ENCODE assay signal across 16 mouse cellular contexts in the genomic region with DNA sequence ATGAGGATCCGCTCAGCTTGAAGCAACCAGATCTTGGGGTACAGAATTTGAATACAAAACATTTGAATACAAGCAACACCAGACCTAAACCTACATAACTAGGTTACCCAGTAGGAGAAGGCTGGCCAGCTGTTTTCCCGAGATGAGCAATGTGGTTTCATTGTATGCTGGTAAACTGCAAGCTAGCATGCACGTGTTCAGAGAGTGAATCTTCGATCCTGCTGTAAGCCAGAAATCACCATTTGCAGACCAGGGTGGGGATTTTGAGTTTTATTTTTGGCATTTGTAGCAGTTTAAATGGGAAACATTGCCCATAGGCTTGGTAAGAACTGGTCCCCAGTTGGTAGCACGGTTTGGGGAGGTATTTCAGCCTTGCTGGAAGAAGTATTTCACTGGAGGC.
"Had no signal": no experiment of that assay in that cellular context is flagged by ENCODE, and none has a peak within 500 bp of the region (broad histone marks: within the 10 kb centered on the region; RNA-seq: fewer than 3 reads in every experiment).

No protein-coding gene starts in this region.

- DNase-seq: liver, embryonic 13.5 days; liver, postnatal 0 days; lung, adult 2 months; lung, postnatal 14 days; lung, postnatal 36 days; right cerebral cortex, postnatal 14 days; thymus, postnatal 36 days had no signal

- H3K27ac ChIP-seq: liver, embryonic 13.5 days; liver, embryonic 15.5 days; lung, embryonic 15.5 days; macrophage; midbrain, embryonic 13.5 days; midbrain, embryonic 15.5 days; neural tube, embryonic 12.5 days; stomach, embryonic 15.5 days; stomach, postnatal 0 days had no signal

- H3K4me3 ChIP-seq: liver, embryonic 13.5 days; liver, embryonic 15.5 days; lung, embryonic 15.5 days; megakaryocyte, embryonic 14.5 days; midbrain, embryonic 13.5 days; midbrain, embryonic 15.5 days; neural tube, embryonic 12.5 days; stomach, embryonic 15.5 days had no signal

- H3K9me3 ChIP-seq: liver, embryonic 15.5 days; midbrain, embryonic 13.5 days; midbrain, embryonic 15.5 days; neural tube, embryonic 12.5 days; stomach, embryonic 15.5 days had no signal

- H3K27me3 ChIP-seq: liver, embryonic 13.5 days; liver, embryonic 15.5 days; lung, embryonic 15.5 days; midbrain, embryonic 13.5 days; midbrain, embryonic 15.5 days; neural tube, embryonic 12.5 days; stomach, embryonic 15.5 days had no signal

- H3K4me1 ChIP-seq: liver, embryonic 13.5 days; liver, embryonic 15.5 days; megakaryocyte, embryonic 14.5 days; midbrain, embryonic 13.5 days; midbrain, embryonic 15.5 days; stomach, embryonic 15.5 days had no signal

- H3K36me3 ChIP-seq: liver, embryonic 13.5 days; liver, embryonic 15.5 days; lung, embryonic 15.5 days; midbrain, embryonic 13.5 days; midbrain, embryonic 15.5 days; neural tube, embryonic 12.5 days; stomach, embryonic 15.5 days had no signal
